Mouse (Mus musculus) midbrain, embryonic 15.5 days (tissue): ENCODE measurements at regions not wholly inside any gene's neighbourhood (a gene's known extent, or its start where the extent isn't known, plus 50 kb on each side); places are given as distances from the start of the nearest gene placed in this dataset.

Experiments
- ATAC-seq: fragments of 200-750 bp; cut with Nextera tagmentation; replicated peaks from 2 replicates; pipeline ENCODE4 v1.8.0; 2017; ENCODE audit warnings: moderate TSS enrichment
- H3K27ac ChIP-seq: fragments of 300-500 bp; sonication (generic); 2 replicates; pipeline ENCODE4 v1.5.1; 2015; ENCODE audit warnings: mild to moderate bottlenecking, inconsistent platforms
- H3K27me3 ChIP-seq: fragments of 300-500 bp; sonication (generic); replicated peaks from 2 replicates; pipeline ENCODE4 v1.6.1; 2015; ENCODE audit warnings: inconsistent platforms
- H3K36me3 ChIP-seq: fragments of 300-500 bp; sonication (generic); replicated peaks from 2 replicates; pipeline ENCODE4 v1.6.1; 2015; ENCODE audit warnings: inconsistent platforms
- H3K4me1 ChIP-seq: fragments of 300-500 bp; sonication (generic); 2 replicates; pipeline ENCODE4 v1.6.1; 2015; ENCODE audit warnings: inconsistent platforms
- H3K4me2 ChIP-seq: fragments of 300-500 bp; sonication (generic); 2 replicates; pipeline ENCODE4 v1.6.1; 2015; ENCODE audit warnings: inconsistent platforms, mild to moderate bottlenecking, moderate library complexity
- H3K4me3 ChIP-seq: fragments of 300-500 bp; sonication (generic); 2 replicates; pipeline ENCODE4 v1.5.1; 2015; ENCODE audit warnings: mild to moderate bottlenecking, inconsistent platforms
- H3K9ac ChIP-seq: fragments of 300-500 bp; sonication (generic); 2 replicates; pipeline ENCODE4 v1.6.1; 2015; ENCODE audit warnings: mild to moderate bottlenecking, inconsistent platforms
- H3K9me3 ChIP-seq: fragments of 300-500 bp; sonication (generic); 2 replicates; pipeline ENCODE4 v1.6.1; 2016; ENCODE audit warnings: inconsistent platforms
- WGBS: fragments of 180-500 bp; shearing (Covaris S2); methylation state at CpG from one replicate; pipeline ENCODE4 v1.1.7; 2015; ENCODE audit warnings: mixed read lengths; 5-methylcytosine and 5-hydroxymethylcytosine counted together

DNA sequence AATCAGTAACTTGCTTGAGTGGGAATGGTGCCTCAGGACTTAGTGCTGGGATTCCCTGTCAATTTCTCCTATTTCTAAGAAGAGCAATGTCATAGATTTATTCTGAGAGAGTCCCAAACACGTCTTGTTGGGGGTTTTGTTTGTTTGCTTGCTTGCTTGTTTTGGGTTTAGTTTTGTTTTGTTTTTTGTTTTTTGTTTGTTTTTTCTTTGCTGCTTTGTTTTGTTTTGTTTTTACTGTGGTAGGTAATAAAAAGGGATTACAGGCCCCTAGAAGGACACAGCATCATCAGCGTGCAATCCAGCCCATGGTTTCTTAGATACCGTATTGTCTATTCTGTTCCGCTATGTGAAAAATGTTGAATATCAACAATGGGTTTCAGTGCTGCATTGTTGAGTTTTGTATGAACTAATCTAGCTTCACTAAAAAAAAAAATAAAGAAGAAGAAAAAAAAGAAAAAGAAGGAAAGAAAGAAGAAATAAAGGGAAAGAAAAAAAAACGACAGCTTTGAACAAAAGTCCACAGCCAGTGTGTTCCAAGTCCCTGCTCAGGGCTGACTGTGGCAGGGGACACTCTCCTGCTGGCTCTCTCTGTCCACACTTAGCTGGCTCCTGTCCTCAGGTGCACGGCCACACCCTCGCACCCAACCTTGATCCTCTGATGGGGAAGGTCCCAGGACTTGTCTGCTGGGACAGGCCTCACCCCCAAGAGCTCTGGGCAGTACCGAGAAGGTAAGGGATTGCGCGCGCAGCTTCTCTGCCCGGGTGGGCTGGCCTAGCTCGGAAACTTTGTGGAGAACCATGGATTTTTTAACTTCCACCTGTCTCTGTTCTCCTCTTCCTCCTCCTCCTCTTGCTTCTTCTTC lies 90.1 kb upstream of the Sox2 start:
- Histone ChIP-seq H3K9me3 (no peaks in the 10 kb centered on the region), H3K27ac (peak overlapping the region; percentile 65), H3K9ac (peak overlapping the region; percentile 35; the same call in 1 of the 2 replicates), H3K36me3 (no peaks in the 10 kb centered on the region), H3K4me2 (peak overlapping the region; percentile 43), H3K4me3 (peak overlapping the region; percentile 28), H3K27me3 (no peaks in the 10 kb centered on the region), H3K4me1 (peaks cover 18% of the 10 kb centered on the region)
- 12% methylated on average over 13 of the region's 13 CpGs for WGBS
- ATAC-seq: 0 out of 2 replicates have a peak, but pooled peaks have one; percentile 42

DNA sequence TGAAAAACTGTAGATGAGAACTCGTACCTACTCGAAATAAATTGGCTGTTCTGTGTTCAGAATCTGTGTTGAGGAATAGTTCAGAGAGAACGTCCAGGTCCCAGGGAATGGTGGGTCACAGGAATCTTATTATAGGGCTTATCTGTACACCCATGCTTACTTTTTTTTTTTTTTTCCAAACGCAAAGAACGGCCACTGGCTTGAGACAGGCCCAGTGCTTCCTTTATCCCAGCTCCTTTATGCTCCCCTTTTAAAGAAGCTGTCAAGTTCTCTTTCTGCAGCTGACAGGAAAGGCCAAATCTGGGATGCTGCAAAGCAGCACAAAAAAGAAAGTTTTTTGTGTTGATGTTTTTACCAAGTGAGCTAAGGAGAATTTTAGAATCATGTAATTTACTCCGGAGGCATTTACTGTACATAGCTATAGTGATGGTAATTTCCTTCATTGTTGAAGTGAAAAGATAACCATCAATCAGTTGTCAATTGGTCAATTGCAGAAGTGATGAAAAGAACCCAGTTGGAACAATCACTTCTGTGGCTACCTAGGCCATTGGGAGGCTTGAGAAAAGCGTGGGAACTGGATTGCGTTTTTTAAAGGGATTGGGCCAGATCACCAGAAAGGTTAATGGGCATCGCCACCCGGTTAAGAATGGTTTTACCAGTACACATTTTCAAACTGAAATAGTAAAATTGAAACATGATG lies 91.2 kb upstream of the Sox2 start:
- Histone ChIP-seq H3K4me1 (peaks cover 18% of the 10 kb centered on the region), H3K9ac (no peak overlapping the region), H3K4me2 (no peak overlapping the region), H3K27me3 (no peaks in the 10 kb centered on the region), H3K4me3 (no peak overlapping the region), H3K27ac (no peak overlapping the region), H3K36me3 (no peaks in the 10 kb centered on the region), H3K9me3 (no peaks in the 10 kb centered on the region)
- ATAC-seq: no peak; the same call in 1 of the 2 replicates
- WGBS: 19% methylated on average over 10 of the region's 10 CpGs

DNA sequence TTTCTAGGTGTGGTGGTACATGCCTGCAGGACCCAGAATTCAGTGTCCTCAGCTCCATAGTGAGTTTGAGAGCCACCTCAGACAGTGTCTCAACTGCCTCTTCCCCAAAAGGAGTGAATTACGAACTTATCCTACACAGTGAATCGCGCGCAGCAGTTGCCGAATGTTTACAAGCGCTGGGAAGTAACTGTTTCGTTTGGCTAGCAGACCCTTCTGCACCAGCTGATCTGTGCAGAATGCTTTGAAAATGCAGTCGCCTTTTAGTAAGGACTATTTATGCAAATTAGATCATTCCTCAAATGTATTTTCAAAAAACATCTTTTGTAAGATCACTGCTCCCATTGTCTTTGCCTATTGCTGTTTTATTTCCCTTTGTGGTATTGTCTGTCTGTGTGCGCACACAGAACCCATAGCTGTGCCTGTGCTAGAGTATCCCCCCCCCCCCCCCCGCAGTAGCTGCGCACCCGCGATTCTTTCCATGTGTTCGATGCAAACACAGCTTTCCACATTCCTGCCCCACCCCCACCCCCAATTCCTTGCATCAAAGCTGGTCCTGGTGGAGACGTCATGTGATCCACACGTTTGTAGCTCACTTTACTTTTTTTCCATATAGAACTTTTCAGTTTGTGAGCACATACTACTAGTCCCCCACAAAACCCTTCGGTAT lies 97.5 kb upstream of the Sox2 start:
- H3K4me2 ChIP-seq: no peak overlapping the region
- WGBS: 55% methylated on average over 16 of the region's 17 CpGs
- H3K9ac ChIP-seq: no peak overlapping the region
- H3K27me3 ChIP-seq: no peaks in the 10 kb centered on the region
- H3K4me3 ChIP-seq: no peak overlapping the region
- no peaks in the 10 kb centered on the region for H3K9me3 ChIP-seq
- ATAC-seq: no peak
- H3K27ac ChIP-seq: no peak overlapping the region
- no peaks in the 10 kb centered on the region for H3K4me1 ChIP-seq
- no peaks in the 10 kb centered on the region for H3K36me3 ChIP-seq

DNA sequence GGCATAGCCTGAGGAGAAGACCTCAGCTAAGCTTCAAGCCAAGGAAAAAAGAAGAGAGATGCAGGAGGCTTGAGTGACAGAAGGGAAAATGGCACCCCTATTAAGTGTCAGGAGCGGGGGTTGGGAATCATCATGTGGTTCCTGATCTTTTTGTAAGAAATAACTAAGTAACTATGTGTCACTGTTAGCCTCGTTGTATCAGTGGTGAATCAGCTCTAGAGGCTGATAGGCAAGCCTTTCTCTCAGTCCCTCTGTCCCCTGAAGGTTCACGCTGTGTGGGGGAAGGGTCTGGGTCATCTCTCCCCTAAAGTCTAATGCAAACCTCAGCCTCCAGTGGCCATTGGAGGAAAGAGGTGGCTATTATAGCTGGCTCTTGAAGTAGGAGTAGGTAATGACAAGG lies 99.1 kb upstream of the Sox2 start:
- WGBS: 60% methylated on average over 3 of the region's 3 CpGs
- ATAC-seq: no peak
- Histone ChIP-seq H3K9ac (no peak overlapping the region), H3K27me3 (no peaks in the 10 kb centered on the region), H3K4me1 (no peaks in the 10 kb centered on the region), H3K4me3 (no peak overlapping the region), H3K36me3 (no peaks in the 10 kb centered on the region), H3K27ac (no peak overlapping the region), H3K9me3 (no peaks in the 10 kb centered on the region), H3K4me2 (no peak overlapping the region)

DNA sequence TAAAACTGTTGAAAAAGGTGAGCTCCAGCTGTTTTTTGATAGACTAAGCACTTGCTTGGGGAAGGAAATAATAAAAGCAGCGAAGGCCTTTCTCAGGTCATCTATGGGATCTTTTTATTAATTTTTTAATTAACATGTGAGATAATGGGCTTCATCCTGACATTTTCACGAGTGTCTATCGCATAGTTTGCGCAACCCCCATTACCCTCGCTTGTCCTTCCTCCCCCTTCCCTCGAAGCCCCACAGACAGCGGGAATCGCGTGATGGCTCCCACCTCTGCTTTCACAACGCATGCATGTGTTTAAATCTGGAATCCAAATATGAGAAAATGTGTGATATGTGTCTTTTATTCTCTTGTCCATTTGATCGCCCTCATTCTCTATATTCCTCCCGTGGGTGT lies 100.0 kb upstream of the Sox2 start:
- Histone ChIP-seq H3K27me3 (no peaks in the 10 kb centered on the region), H3K4me3 (no peak overlapping the region), H3K4me2 (no peak overlapping the region), H3K4me1 (no peaks in the 10 kb centered on the region), H3K36me3 (no peaks in the 10 kb centered on the region), H3K27ac (no peak overlapping the region), H3K9me3 (no peaks in the 10 kb centered on the region), H3K9ac (no peak overlapping the region)
- 75% methylated on average over 12 of the region's 12 CpGs for WGBS
- ATAC-seq: no peak

DNA sequence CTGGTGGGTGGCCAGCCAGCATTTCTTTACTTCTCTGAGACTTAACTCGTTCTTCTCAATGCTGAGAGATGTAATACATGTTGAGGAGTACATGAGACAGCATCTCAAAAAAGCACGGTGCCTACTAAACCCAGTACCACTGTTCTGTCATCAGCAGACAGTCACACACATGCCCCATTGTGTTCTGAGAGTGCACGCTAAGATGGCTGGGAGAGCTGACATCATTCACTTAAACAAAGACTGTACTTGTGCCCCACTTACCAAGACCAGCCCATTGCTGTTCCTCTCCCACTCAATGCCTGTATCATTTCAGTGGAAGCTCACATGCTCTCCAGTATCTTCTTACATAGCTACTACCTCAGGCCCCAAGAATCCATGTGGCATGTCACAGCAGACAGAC lies 117.8 kb upstream of the Sox2 start:
- 43% methylated on average over 3 of the region's 3 CpGs for WGBS
- Histone ChIP-seq H3K36me3 (no peaks in the 10 kb centered on the region), H3K4me3 (no peak overlapping the region), H3K27ac (no peak overlapping the region), H3K9me3 (no peaks in the 10 kb centered on the region), H3K9ac (no peak overlapping the region), H3K4me2 (no peak overlapping the region), H3K4me1 (peaks cover 16% of the 10 kb centered on the region), H3K27me3 (no peaks in the 10 kb centered on the region)
- ATAC-seq: peak; percentile 58

DNA sequence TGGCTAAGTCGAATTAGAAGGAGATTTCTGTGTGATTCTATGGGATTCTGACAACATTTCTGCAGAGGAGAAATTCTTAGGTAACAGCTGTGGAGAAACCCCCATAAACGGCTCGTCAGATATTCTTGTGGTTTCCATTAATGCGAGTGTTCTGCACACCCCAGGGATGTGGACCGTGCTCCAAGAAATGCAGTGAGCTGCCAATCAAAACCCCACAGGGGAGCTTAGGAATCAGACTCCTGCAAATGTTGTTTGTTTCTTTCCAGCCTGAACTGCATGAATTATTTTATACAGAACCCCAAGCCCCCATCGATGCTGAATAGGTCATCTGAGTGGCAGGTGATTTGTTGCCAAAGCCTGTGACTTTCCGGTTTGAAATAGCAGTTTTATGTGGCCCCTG lies 118.4 kb upstream of the Sox2 start:
- no peaks in the 10 kb centered on the region for H3K27me3 ChIP-seq
- no peak overlapping the region for H3K9ac ChIP-seq
- WGBS: 23% methylated on average over 7 of the region's 7 CpGs
- H3K4me3 ChIP-seq: no peak overlapping the region
- H3K27ac ChIP-seq: peak overlapping the region; percentile 8; the same call in 1 of the 2 replicates
- no peaks in the 10 kb centered on the region for H3K9me3 ChIP-seq
- H3K36me3 ChIP-seq: no peaks in the 10 kb centered on the region
- no peak overlapping the region for H3K4me2 ChIP-seq
- H3K4me1 ChIP-seq: peaks cover 16% of the 10 kb centered on the region
- ATAC-seq: peak; percentile 57

DNA sequence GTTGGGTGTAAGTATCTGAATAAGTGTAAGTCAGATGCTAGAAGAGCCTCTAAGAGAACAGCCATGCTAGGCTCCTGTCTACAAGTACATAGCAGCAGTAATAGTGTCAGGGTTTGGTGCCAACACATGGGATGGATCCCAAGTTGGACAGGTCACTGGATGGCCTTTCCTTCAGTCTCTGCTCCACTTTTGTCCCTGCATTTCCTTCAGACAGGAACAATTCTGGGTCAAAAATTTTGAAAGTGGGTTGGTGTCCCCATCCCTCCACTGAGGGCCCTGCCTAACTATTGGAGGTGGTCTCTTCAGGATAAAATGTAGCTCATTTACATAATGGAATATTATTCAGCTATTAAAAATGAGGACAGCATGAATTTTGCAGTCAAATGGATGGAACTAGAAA lies 122.7 kb upstream of the Sox2 start:
- ATAC-seq: no peak
- Histone ChIP-seq H3K27ac (no peak overlapping the region), H3K27me3 (no peaks in the 10 kb centered on the region), H3K9ac (no peak overlapping the region), H3K4me2 (no peak overlapping the region), H3K4me1 (peaks cover 14% of the 10 kb centered on the region), H3K4me3 (no peak overlapping the region), H3K36me3 (no peaks in the 10 kb centered on the region), H3K9me3 (no peaks in the 10 kb centered on the region; the same call in 1 of the 2 replicates)

DNA sequence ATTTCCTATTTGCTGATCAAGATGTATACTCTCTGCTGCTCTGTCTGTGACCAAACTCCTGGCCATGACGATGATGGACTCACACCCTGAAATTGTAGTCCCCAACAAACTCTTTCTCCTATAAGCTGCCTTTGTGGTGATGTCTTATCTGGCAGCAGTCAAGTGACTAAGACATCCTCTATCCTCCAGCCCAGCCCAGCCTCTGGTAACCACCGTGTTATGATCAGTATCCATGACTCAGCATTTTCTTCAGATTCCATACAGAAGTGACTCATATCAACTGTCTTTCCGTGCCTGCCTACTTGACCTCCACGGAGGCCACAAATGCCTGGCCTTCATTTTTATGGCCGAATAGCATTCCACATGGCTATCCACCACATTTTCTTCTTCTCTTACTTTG lies 124.5 kb upstream of the Sox2 start:
- no peak overlapping the region for H3K4me3 ChIP-seq
- ATAC-seq: no peak
- no peak overlapping the region for H3K27ac ChIP-seq
- no peaks in the 10 kb centered on the region; the same call in 1 of the 2 replicates for H3K9me3 ChIP-seq
- WGBS: 94% methylated on average over 5 of the region's 5 CpGs
- H3K9ac ChIP-seq: no peak overlapping the region
- H3K27me3 ChIP-seq: no peaks in the 10 kb centered on the region
- peaks cover 5% of the 10 kb centered on the region; the same call in 1 of the 2 replicates for H3K4me1 ChIP-seq
- no peaks in the 10 kb centered on the region for H3K36me3 ChIP-seq
- no peak overlapping the region for H3K4me2 ChIP-seq

DNA sequence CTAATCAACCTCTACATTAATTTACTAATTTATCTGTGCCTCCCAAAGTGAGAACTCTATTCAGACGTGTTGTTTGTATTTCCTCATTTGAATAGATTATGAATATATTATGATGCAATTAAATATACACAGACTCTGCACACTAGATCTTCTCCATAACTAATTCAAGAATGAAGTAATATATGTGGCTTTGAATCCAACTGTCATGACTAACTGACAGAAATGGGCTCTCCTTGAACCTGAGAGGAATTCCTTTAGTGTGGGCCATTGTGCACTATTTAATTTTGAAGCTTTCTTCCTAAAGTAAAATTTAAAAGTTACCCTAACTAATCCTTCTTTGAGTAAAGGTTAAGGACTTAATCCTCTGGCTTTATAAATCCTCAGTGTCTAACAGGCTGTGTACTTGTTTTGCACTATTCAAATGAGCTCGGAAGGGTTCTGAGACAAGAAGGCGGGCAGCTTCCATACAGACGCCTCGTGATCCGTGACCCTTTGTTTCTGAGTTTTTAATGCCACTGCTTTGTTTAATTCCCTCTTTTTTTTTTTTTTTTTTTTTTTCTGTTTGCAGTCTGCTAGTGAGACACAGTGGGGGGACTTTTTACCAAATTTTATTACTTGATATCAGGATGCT lies 128.0 kb upstream of the Sox2 start:
- no peaks in the 10 kb centered on the region for H3K27me3 ChIP-seq
- no peak overlapping the region for H3K27ac ChIP-seq
- no peaks in the 10 kb centered on the region for H3K36me3 ChIP-seq
- WGBS: 17% methylated on average over 6 of the region's 6 CpGs
- no peaks in the 10 kb centered on the region; the same call in 1 of the 2 replicates for H3K9me3 ChIP-seq
- H3K9ac ChIP-seq: no peak overlapping the region
- peaks cover 5% of the 10 kb centered on the region; the same call in 1 of the 2 replicates for H3K4me1 ChIP-seq
- no peak overlapping the region for H3K4me3 ChIP-seq
- no peak overlapping the region for H3K4me2 ChIP-seq
- peak; percentile 54 for ATAC-seq

DNA sequence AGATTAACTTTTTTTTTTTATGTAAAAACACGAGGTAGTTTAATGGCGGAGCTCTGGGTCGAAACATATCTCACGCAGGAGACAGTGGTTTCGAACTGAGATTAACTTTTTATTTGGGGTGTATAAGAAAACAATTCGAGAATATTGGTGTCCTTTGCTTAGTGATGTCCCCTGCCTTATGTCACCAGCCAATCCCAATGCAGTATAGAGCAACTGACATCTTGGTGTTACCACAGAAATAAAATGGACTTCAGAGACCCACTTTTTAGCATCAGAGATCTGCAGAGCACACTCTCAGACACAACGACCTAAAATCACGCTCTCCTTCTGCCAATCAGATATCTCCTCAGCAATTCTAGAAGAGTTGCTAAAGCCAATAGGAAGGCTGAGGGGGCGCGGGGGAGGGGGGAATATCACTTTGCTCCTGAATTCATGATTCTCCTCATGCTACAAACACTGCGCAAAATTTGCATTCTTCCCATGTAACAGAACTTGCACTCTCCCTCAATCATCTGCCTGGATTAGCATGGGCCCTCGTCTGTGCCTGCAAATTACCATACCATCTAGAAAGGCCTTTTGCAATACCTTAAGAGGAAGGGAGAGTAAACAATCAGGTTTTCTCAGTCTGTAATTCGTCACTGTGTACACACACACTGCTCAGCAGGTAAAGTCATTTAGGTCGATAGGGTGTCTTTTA lies 128.7 kb upstream of the Sox2 start:
- ATAC-seq: peak; percentile 78
- Histone ChIP-seq H3K4me3 (no peak overlapping the region), H3K27ac (no peak overlapping the region), H3K9ac (no peak overlapping the region), H3K36me3 (no peaks in the 10 kb centered on the region), H3K4me1 (peaks cover 5% of the 10 kb centered on the region; the same call in 1 of the 2 replicates), H3K4me2 (no peak overlapping the region), H3K9me3 (no peaks in the 10 kb centered on the region; the same call in 1 of the 2 replicates), H3K27me3 (no peaks in the 10 kb centered on the region)
- WGBS: 53% methylated on average over 14 of the region's 14 CpGs
